Mouse (Mus musculus) lung, postnatal 4 days (tissue): ENCODE measurements around the gene Kif16b.

Experiments
- DNase-seq, 2 experiments: peaks; one replicate each; pipeline ENCODE4 v3.0.0; 2021

Gene Kif16b

GRCm38 (mm10) chr2:142731778-142732092 lies 169.6 kb downstream of the Kif16b start:
- peak; percentile 16 to 43 for DNase-seq

DNA sequence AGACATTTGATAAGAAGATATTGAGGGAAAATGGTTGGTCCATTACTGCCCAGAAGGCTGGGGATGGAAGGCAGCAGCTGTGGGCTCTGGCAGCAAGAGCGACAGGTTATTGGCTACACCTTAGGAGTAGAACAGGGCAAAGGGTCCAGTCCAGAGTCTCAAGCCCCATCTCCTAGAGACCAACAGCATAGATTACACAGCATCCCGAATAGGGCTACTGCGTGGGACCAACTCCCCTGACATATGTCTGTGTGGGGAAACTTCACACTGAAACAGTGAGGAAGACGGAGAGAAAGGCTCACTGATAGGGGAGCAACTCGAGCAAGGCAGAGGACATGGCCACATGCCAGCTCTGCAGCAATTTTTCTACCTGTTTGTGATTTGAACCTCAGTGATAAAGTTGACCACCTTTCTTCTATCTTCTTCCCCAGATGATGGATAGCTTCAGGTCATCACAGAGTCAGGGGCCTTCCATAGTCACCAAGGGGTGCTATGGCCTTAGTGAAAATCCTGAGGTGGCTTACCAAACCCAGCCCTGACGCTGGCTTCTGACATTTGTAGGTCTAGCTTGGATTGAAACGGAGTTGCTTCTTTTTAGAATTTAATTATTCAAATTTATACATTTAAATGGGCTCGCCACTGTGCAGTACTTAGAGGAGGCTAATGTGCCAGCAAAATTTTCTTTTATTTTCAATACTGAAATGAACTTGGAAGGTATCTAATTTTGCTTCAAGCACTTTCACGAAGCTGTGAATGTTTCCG lies 170.1 kb downstream of the Kif16b start:
- DNase-seq: no peak

DNA sequence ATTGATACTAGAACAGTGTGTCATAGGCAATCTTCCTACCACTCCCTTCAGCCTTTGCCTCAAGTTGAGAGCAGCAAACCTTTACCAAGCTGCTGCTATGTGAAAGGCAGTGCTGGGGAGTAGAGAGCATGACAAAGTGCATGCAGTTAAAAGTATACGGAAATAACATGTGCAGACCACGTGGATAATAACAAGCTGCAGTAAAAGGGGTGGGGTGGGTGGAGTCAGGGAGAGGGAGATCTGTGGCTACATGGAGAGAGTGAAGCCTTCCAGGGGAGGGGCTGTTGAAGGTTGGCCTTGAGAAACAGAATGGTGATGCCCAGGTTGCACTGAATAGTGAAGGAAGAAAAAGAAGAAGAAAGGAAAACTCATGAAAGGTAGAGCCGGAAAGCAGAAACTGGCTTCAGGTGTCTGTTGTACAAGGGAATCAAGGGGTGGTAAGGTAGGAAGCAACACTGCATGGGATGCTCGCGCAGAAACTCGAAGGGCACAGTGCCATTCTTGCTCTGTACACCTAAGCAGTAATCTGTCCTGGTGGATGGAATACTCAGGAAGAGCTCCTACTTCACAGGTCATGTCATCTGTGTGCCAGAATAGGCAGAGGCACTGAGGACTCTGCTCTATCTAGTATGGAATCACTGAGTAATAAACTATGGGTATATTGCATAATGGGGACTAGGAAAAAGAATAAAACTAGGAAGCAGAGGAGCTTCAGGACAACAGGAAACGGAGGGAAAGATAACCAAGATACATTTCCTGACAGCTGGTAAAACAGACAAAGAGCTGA lies 176.9 kb downstream of the Kif16b start:
- no peak for DNase-seq

DNA sequence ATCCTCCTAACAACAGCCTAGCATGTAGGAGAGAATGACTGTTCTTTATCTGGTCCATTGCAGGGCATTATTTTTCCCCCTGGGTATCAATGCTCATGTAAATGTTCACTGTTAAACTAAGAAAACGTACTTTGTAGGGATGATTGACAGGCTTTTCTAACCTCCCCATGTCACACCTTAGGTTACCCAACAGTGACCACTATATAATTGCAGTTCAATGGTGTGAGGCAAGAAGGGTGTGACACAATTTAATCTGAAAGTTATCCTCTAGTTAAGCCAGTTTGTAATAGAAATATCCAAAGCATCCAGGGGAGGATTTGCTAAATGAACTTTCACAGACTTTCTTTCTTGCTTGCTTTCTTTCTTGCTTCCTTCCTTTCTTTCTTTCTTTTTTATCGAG lies 181.2 kb downstream of the Kif16b start:
- DNase-seq: no peak

DNA sequence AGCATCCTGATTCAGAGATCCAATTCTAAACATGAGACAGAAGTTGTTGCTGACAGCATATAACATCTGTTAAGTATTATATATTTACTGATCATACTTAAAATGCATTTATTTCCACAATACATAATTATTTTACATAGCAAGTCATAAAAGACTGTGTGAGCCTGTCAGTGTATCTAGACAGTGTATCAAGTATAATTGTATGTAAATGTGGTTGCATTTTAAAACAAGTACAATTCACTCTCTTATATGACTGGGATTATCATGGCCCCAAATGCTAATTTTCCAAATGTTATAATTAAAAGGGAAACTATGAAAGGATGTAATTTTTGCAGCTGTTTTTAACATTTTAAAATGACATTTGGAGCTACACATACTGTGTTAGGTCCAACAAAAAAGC lies 182.3 kb downstream of the Kif16b start:
- DNase-seq: no peak

DNA sequence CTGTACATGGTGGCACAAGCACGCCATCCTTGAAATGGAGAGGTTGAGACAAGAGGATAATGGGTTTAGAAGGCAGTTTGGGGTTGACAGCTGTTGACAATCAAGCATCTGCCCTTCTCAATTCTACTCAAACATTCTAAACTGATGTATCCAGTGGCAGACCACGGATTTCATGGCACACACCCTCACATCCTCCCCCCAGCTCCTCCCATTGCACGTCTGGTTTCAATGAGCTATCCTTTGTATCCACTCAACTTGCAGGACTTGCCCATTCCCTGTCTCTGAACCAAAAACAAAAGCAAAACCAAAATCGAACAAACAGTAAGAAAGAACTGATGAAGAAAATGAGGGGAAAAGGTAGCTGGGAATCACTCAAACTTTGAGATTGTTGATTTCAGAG lies 183.7 kb downstream of the Kif16b start:
- no peak for DNase-seq

GRCm38 (mm10) chr2:142715912-142716260 lies 185.4 kb downstream of the Kif16b start:
- DNase-seq: no peak

DNA sequence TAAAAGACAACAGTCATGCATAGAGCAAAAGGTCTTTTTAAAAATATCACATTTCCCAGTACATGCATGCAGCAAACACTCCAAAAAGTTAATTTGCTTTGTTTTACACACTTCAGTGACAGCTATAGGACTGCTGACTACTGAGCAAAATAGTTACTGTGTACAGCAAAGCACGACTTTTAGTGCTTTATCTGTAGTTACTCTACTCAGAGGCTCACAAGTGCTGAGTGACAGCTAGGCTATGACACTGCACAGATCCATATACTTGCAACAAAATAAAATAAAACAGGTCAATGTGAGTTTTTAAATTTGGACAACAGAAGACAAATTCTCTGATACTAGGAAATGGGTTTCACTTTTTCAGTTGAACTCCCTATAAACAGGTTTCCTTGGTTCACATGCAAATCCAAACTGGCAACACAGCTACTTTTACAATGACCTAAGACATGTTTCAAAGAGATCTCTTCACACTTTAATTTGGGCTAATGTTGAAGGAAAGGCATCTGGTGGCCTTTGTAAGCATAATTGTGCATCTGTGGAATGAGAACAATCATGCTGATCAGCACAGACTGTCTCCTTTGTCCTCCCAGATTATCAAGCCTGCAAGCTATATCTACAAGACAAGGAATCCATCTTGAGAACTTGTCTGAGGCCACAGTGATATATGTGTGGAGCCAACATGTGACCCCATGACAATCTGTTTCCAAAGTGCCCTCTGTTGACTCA lies 186.0 kb downstream of the Kif16b start:
- DNase-seq: no peak

DNA sequence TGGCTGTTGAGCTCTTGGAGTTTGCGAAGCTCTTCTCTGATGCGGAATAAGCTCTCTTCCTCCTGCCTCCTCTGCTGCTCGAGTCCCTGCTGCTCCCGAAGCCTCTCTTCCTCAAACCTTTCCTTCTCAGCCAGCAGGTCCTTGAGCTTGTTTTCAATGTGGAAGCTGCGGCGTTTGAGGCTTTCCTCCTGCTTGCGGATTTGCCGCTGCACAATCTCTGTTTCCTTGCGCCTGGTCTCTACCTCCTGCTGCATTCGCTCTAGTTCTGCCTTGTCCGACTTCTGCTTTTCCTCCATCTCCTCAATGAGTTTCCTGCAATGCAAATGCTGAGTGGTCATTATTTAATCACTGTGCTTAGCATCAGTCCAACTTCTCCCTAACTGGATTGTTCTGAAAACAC lies 188.6 kb downstream of the Kif16b start:
- no peak for DNase-seq

DNA sequence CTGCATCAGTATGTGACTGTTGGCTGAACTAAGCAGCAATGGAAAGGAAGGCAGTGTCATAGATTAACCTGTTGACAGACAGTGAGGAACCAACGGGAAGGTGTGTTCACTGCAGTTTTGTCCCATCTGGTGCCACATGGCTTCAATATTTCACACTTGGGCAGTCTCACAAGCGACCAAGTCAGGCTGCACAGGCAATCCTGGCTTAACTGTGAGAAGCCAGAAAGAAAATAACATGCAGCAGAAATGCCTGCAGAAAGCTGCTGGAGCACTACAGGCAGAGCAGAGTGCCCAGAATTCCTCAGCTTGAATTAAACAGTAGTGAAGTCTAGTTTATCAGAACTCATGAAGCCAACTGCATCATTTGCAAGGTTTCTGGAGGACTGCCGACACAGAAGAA lies 192.0 kb downstream of the Kif16b start:
- no peak for DNase-seq

- DNase-seq: peak in 1 of 2 experiments; percentile 65
These were observed 200.6 kb downstream of the Kif16b start for GRCm38 (mm10) chr2:142700689-142701088.

- peak; percentile 27 to 49 for DNase-seq
These were observed 202.7 kb downstream of the Kif16b start for GRCm38 (mm10) chr2:142698650-142699049.

DNA sequence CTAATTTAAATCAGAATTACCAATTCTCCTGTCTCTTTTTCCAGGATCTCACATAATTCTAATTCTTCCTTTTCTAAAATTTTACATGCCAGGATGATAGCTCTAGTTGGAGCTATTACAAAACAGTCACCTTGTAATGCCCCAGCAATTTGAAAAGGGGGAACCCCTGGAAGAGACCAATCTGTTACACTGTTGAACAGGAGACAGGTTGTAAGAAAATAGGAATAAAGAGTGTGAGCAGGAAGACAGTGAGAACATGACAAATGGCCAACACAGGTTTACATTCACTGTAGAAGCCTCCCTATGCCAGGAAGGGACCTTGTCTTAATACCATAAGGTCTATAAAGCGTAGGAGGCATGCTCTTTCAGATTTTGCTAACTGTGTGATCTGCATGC lies 206.4 kb downstream of the Kif16b start:
- no peak for DNase-seq

DNA sequence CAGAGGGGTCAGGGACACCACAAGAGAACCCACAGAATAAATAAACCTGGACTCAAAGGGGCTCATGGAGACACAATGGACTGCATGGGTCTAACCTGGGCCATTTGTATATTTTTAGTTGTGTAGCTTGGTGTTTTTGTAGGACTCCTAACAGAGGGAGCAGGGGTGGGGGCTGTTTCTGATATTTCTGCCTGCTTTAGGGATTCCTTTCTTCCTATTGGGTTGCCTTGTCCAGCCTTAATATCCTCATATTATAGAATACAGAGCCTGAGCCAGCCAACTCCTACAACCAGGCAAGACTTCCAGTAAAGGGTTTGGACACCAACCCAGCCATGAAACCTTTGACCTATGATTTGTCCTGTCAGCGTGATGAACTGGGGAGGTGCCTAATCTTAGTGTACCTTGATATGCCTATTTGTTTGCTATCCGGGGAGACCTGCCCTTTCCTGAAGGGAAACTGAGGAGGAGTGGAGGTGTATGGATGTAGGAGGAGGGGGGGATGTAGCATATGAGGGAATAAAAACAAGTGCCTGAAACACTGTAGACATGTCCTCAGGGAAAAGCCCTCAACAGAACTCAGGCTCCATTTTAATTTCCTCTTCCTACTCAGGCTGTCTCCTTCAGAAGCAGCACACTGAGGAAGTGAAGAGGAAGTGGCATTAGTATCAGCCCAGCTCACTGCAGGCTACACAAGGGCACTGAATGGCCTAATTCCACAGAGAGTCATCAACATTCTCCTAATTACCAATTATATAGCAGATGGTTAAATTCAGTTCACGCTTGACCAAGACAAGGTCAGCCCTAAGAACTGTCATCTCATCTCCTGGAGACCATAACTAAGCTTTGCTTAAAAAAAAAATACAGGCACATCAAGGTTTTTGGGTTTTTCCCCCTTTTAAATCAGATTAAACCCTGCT lies 207.1 kb downstream of the Kif16b start:
- DNase-seq: no peak

GRCm38 (mm10) chr2:142693461-142693860 lies 207.9 kb downstream of the Kif16b start:
- DNase-seq: no peak

DNA sequence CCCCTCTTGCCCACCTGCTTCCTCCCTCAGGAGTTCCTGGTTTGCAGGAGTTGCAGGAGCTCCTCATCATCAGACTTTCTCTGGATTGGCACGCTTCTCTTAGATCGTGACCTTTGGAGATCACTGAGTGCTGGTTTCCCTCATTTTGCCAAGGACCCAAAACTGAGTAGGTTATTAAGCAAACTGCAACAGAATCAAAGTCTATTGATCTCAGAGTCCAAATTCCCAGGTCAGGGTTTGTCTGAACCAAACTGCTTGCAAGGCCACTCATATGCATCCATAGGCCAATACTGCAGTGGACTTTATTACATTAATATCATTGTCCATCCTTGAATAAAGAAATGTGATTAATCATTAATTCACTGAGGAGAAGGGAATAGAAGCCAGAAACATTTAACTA lies 211.8 kb downstream of the Kif16b start:
- no peak for DNase-seq

- no peak for DNase-seq
These were observed 213.3 kb downstream of the Kif16b start for GRCm38 (mm10) chr2:142687936-142688514.

DNA sequence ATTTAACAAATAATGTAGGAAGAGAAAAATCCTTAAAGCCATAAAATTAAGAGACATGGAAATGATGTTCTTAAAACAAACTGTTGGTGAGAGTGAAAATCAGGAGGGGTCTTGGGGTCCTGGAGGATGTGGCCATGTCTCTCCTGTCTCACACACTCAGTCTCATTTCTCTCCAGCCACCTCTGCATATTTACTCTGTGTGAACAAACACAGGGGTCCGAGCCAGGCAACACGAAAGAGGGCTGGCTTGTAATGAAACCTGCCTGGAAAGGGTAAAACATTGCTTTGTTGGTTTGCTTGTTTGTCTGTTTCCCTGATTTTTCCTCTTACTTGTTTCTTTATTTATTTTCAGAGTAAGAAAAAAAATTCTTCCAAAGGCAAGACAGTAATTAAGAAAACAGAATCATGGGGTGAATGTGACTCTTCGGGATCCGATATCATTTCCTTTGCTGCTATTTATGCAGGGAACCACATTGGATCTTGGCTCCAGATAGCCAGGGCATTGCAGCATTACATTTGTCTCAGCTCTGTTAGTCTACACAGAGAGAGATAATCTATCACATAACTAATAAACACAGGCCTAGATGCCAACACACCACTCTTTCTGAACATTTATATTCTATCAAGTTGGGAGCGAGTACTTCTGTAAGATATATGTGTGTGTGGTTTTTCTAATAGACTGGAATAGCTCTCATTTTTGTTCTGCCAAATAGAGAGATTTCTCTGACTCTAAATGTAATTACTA lies 218.2 kb downstream of the Kif16b start:
- DNase-seq: no peak

- DNase-seq: no peak
These were observed 232.9 kb downstream of the Kif16b start for GRCm38 (mm10) chr2:142668426-142668825.

DNA sequence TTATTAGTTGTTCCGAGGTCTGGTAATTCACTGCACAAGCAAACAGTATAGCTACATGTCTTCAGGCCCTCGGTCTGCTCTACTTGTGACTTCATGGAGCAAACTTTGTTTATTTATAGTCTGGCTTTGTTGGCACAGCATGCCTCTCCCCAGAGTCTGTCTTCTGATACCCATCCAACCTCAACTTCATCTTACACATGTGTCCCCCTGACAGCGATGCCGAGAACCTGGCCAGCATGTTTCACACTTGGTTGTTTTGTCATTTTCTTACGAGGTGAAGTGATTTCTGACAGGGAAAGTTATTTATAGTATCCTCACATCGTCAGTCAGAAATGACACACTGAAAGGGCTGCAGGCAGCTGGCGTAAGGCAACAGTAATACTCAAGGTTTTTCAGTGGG lies 249.7 kb downstream of the Kif16b start:
- peak; percentile 22 to 65 for DNase-seq

GRCm38 (mm10) chr2:142648023-142648453 lies 253.3 kb downstream of the Kif16b start:
- no peak for DNase-seq

DNA sequence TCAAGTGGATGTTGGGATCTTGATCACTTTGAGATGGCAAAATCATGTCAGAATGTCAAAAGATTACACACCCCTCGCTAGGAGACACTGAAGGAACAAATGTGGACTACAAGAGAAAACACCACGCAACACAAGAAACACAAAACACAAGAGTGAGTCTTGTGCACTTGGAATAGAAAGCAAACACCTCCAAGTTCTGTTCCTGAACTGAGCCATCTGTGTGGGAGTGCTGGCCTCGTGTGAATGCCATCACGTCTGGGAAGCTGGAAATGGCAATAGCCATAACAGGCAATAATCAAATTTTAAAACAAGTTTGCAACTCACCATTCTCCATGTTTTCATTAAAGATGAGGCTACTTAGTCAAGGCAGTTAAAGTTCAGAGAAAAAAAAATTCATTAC lies 254.5 kb downstream of the Kif16b start:
- no peak for DNase-seq
